Mouse (Mus musculus) liver, embryonic 14.5 days (tissue): ENCODE results near the gene Scarf2.

Experiments used
- CTCF ChIP-seq: IDR thresholded peaks from 2 replicates; pipeline ENCODE4 v1.5.1; 2016; ENCODE audit warnings: antibody characterized with exemption, low read depth, control low read depth
- EP300 ChIP-seq: IDR thresholded peaks from 2 replicates; pipeline ENCODE4 v1.6.1; 2016; ENCODE audit warnings: antibody characterized with exemption, low read depth

DNA sequence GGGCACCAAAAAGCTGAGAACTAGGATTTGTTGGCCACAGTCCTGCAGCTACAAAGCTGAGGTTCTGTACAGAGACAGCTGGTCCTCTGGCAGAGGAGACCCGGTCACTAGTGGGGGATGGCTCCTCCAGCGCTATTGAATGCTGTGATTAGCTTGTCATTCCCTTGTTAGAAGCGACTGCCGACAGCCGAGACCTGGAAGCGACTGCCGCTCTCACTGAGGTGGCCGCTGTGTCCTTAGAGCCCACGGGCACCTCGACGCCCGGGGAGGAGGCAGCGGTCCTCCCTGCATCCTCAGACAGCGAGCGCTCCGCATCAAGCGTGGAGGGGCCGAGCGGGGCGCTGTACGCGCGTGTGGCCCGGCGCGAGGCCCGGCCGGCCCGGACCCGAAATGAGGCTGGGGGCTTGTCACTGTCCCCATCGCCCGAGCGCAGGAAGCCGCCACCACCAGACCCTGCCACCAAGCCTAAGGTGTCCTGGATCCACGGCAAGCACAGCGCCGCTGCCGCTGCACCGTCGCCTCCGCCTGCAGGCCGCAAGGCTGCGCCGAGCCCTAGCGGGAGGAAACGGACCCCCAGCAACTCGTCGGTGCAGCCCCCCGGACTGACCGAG is 9.6 kb downstream of the Scarf2 start:
- TF ChIP-seq CTCF (no peak), EP300 (no peak)
